Mouse (Mus musculus) liver, embryonic 13.5 days (tissue): ENCODE results near the gene Tedc2. TPM values are rescaled to one million over a fixed set of nuclear protein-coding genes. Genes with fewer than 3 reads are reported as not detected.

Experiments used
- ATAC-seq: fragments of 200-750 bp; cut with Nextera tagmentation; 2 replicates; pipeline ENCODE4 v1.8.0; 2017; ENCODE audit warnings: low read depth, mild to moderate bottlenecking, moderate number of reproducible peaks, moderate library complexity
- DNase-seq: peaks from one replicate; pipeline ENCODE4 v3.0.0; 2022
- H3K27ac ChIP-seq: fragments of 300-500 bp; sonication (generic); 2 replicates; pipeline ENCODE4 v1.5.1; 2015; ENCODE audit warnings: moderate library complexity, mild to moderate bottlenecking, inconsistent platforms
- H3K27me3 ChIP-seq: fragments of 300-500 bp; sonication (generic); 2 replicates; pipeline ENCODE4 v1.6.1; 2015; ENCODE audit warnings: mild to moderate bottlenecking, inconsistent platforms
- H3K36me3 ChIP-seq: fragments of 300-500 bp; sonication (generic); 2 replicates; pipeline ENCODE4 v1.6.1; 2015; ENCODE audit warnings: mild to moderate bottlenecking, inconsistent platforms
- H3K4me1 ChIP-seq: fragments of 300-500 bp; sonication (generic); replicated peaks from 2 replicates; pipeline ENCODE4 v1.6.1; 2015; ENCODE audit warnings: inconsistent platforms
- H3K4me2 ChIP-seq: fragments of 300-500 bp; sonication (generic); 2 replicates; pipeline ENCODE4 v1.6.1; 2015; ENCODE audit warnings: inconsistent platforms, mild to moderate bottlenecking, moderate library complexity
- H3K4me3 ChIP-seq: fragments of 300-500 bp; sonication (generic); replicated peaks from 2 replicates; pipeline ENCODE4 v1.5.1; 2015; ENCODE audit warnings: mild to moderate bottlenecking, inconsistent platforms
- H3K9ac ChIP-seq: fragments of 300-500 bp; sonication (generic); 2 replicates; pipeline ENCODE4 v1.6.1; 2015; ENCODE audit warnings: mild to moderate bottlenecking, inconsistent platforms
- H3K9me3 ChIP-seq: fragments of 300-500 bp; sonication (generic); replicated peaks from 2 replicates; pipeline ENCODE4 v1.6.1; 2016; ENCODE audit warnings: inconsistent platforms
- WGBS: fragments of 180-500 bp; shearing (Covaris S2); methylation state at CpG from one replicate; pipeline ENCODE4 v1.1.7; 2015; ENCODE audit not compliant: insufficient replicate concordance; 5-methylcytosine and 5-hydroxymethylcytosine counted together
- polyA plus RNA-seq: library from polyadenylated mRNA; unstranded; fragments of >200 nt; fragmentation: Nextera tagmentation; extraction: Ambion mirVana; gene quantifications from 2 replicates; pipeline ENCODE4 v1.2.1, GENCODE M21; 2015

Tedc2 gene
- polyA plus RNA-seq, result 10.8 and 11.6 TPM in 2 replicates

GRCm38 (mm10) chr17:24220435-24221411 lies at the start of gene Tedc2:
Tedc2 (minus strand) TSS chr17:24220851.
- H3K4me2 ChIP-seq, result peak within 1 kb of the TSS; percentile 97
- peak within 1 kb of the TSS; percentile 94 for H3K9ac ChIP-seq
- H3K4me1 ChIP-seq, result peaks cover 59% of the 10 kb centered on the region
- ATAC-seq (peak; percentile 89), DNase-seq (peak; percentile 87)
- WGBS, result 1% methylated on average over 41 of the region's 41 CpGs
- H3K27me3 ChIP-seq, result no peaks in the 10 kb centered on the region
- H3K36me3 ChIP-seq, result peaks cover 75% of the 10 kb centered on the region
- H3K9me3 ChIP-seq, result no peaks in the 10 kb centered on the region
- peak within 1 kb of the TSS; percentile 88 for H3K27ac ChIP-seq
- peak within 1 kb of the TSS; percentile 83 for H3K4me3 ChIP-seq

- DNase-seq (no peak), ATAC-seq (no peak)
- H3K27ac ChIP-seq, result no peak overlapping the region
- no peak overlapping the region for H3K9ac ChIP-seq
- no peaks in the 10 kb centered on the region for H3K27me3 ChIP-seq
- no peaks in the 10 kb centered on the region for H3K36me3 ChIP-seq
- no peak overlapping the region for H3K4me3 ChIP-seq
- H3K9me3 ChIP-seq, result no peaks in the 10 kb centered on the region
- no peak overlapping the region for H3K4me2 ChIP-seq
- H3K4me1 ChIP-seq, result no peaks in the 10 kb centered on the region
- 59% methylated on average over 1 of the region's 1 CpGs for WGBS
Measured at GRCm38 (mm10) chr17:24267133-24267532, 46.5 kb upstream of the Tedc2 start.

GRCm38 (mm10) chr17:24264766-24265165 lies 44.1 kb upstream of the Tedc2 start:
- Histone ChIP-seq H3K4me2 (no peak overlapping the region), H3K9me3 (no peaks in the 10 kb centered on the region), H3K36me3 (no peaks in the 10 kb centered on the region), H3K9ac (no peak overlapping the region), H3K4me1 (no peaks in the 10 kb centered on the region), H3K27ac (no peak overlapping the region), H3K27me3 (no peaks in the 10 kb centered on the region), H3K4me3 (no peak overlapping the region)
- no peak for ATAC-seq
- WGBS, result 66% methylated on average over 2 of the region's 2 CpGs
- no peak for DNase-seq

GRCm38 (mm10) chr17:24260516-24260915 lies 39.9 kb upstream of the Tedc2 start:
- no peak for DNase-seq
- Histone ChIP-seq H3K36me3 (no peaks in the 10 kb centered on the region), H3K27ac (no peak overlapping the region), H3K4me1 (no peaks in the 10 kb centered on the region), H3K4me3 (no peak overlapping the region), H3K9ac (no peak overlapping the region), H3K4me2 (no peak overlapping the region), H3K9me3 (no peaks in the 10 kb centered on the region), H3K27me3 (no peaks in the 10 kb centered on the region)
- 28% methylated on average over 4 of the region's 4 CpGs for WGBS
- no peak for ATAC-seq

- no peak for DNase-seq
- H3K27me3 ChIP-seq, result no peaks in the 10 kb centered on the region
- 15% methylated on average over 5 of the region's 5 CpGs for WGBS
Measured at GRCm38 (mm10) chr17:24259702-24260101, 39.1 kb upstream of the Tedc2 start.

DNA sequence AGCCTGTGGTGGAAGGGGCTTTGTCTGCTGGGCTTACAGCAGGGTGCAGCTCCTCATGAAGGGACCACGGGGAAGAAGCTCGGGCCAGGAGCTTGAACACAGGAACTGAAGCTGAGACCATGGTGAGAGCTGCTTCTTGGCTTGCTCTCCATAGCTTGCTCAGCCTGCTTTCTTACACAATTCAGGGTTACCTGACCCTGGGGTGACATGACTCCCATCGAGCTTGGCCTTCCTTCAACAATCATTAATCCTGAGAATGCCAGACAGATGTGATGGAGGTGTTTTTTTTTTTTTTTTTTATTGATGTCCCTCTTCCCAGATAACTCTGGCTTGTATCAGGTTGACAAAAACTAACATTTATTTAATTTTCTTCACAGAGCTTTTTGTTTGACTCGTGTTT lies 38.3 kb upstream of the Tedc2 start:
- WGBS, result 50% methylated on average over 4 of the region's 4 CpGs
- Histone ChIP-seq H3K9ac (no peak overlapping the region), H3K27me3 (no peaks in the 10 kb centered on the region), H3K4me3 (no peak overlapping the region), H3K27ac (no peak overlapping the region), H3K4me1 (no peaks in the 10 kb centered on the region), H3K36me3 (no peaks in the 10 kb centered on the region), H3K4me2 (no peak overlapping the region), H3K9me3 (no peaks in the 10 kb centered on the region)
- ATAC-seq, result no peak
- no peak for DNase-seq

More at GRCm38 (mm10) chr17:24259702-24260101, 39.1 kb upstream of the Tedc2 start:
- no peaks in the 10 kb centered on the region for H3K4me1 ChIP-seq
- H3K9ac ChIP-seq, result no peak overlapping the region
- no peak overlapping the region for H3K27ac ChIP-seq
- H3K9me3 ChIP-seq, result no peaks in the 10 kb centered on the region
- ATAC-seq, result no peak
- H3K4me3 ChIP-seq, result no peak overlapping the region
- no peaks in the 10 kb centered on the region for H3K36me3 ChIP-seq
- no peak overlapping the region for H3K4me2 ChIP-seq

DNA sequence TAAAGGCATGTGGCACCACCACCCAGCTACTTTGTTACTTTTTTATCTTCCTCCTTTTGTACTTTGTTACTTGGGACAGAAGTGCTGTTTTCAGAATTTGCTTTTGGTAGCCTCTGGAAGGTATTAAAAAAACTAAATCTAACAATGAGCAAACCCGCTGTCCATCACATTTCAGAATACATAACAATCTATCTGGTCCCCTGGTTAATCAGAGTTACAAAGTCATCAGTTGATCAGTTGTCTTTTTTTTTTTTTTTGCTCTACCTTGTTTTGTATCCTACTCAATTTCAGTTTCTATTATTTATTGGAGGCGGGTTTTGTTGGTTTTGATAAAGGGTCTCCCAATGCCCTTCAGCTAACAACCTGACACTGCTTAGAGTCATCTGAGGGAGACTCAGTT lies 31.7 kb upstream of the Tedc2 start:
- H3K4me1 ChIP-seq, result peaks cover 41% of the 10 kb centered on the region
- H3K27ac ChIP-seq, result peak overlapping the region; percentile 90
- no peak for ATAC-seq
- H3K4me3 ChIP-seq, result peak overlapping the region; percentile 86
- H3K27me3 ChIP-seq, result no peaks in the 10 kb centered on the region
- H3K9ac ChIP-seq, result peak overlapping the region; percentile 83
- H3K4me2 ChIP-seq, result peak overlapping the region; percentile 86
- H3K9me3 ChIP-seq, result no peaks in the 10 kb centered on the region
- H3K36me3 ChIP-seq, result peaks cover 28% of the 10 kb centered on the region
- DNase-seq, result no peak
- 96% methylated on average over 2 of the region's 2 CpGs for WGBS

DNA sequence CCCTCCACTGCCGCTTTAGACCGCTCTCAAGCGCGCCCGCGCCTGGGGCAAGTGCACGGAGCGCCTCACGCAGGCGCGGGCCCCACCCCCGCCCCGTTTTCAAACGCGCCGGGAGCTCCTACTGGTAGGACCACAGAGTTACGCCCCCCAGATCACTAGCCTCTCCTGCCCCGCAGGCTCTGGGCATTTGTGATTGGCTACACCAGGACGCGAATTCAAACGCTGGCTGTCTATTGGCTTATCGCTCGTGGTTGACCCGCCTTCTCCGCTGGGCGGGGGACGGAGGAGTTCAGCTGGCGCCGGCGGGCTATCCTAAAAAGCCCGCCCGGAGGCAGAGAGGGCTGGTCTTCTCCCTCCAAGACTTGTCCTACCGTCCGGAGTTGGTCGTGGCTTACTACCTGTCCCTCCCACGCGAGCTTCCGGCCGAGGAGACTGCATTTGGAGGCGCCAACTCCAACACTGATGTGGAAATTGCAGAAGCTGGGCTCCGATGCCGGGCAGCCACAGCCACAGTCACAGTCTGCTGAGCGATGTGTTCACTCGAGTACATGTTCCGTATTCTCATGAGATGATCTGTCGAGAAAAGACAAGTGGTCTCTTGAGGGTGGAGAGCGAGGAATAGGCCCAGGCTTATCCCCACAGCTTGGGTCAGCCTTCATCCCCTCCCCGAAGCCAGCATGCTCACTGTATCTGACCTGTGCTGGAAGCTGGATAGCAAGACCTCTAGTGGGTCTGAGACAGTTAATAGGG lies 30.8 kb upstream of the Tedc2 start, which contains the start of gene Ccnf:
Gene Ccnf, minus strand, starts transcription at position 165 of the 750 bp plus-strand sequence.
- Histone ChIP-seq H3K9ac (peak within 1 kb of the TSS; percentile 94), H3K36me3 (peaks cover 36% of the 10 kb centered on the region), H3K4me3 (peak within 1 kb of the TSS; percentile 86), H3K4me1 (peaks cover 41% of the 10 kb centered on the region), H3K9me3 (no peaks in the 10 kb centered on the region), H3K27ac (peak within 1 kb of the TSS; percentile 90), H3K4me2 (peak within 1 kb of the TSS; percentile 96), H3K27me3 (no peaks in the 10 kb centered on the region)
- WGBS, result under 1% methylated on average over 48 of the region's 48 CpGs
- DNase-seq (peak; percentile 98), ATAC-seq (peak; percentile 99)

DNA sequence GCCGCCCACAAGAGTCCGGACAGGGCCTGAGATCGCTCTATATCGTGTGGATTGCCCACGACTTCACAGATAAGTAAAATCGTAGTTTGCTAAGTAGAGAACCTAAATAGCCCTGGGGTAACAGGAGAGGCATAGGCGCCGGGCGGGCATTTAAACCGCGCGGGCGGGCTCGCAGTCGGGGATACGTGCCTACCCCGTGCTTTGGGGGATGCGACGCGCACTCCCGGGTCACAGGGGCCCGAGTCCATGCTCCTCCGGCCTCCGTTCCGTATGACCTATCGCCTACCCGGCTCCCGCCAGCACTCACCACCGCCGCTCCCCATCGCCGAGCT lies 30.3 kb upstream of the Tedc2 start:
- Histone ChIP-seq H3K27me3 (no peaks in the 10 kb centered on the region), H3K9ac (peak overlapping the region; percentile 94), H3K4me2 (peak overlapping the region; percentile 96), H3K9me3 (no peaks in the 10 kb centered on the region), H3K27ac (peak overlapping the region; percentile 86), H3K4me3 (peak overlapping the region; percentile 86), H3K4me1 (peaks cover 41% of the 10 kb centered on the region), H3K36me3 (peaks cover 41% of the 10 kb centered on the region)
- no peak for ATAC-seq
- no peak for DNase-seq
- WGBS, result under 1% methylated on average over 32 of the region's 32 CpGs

- no peak for ATAC-seq
Measured at GRCm38 (mm10) chr17:24248641-24249040, 28.0 kb upstream of the Tedc2 start.

GRCm38 (mm10) chr17:24244061-24244460 lies 23.4 kb upstream of the Tedc2 start:
- Histone ChIP-seq H3K27ac (no peak overlapping the region), H3K9me3 (peaks cover 6% of the 10 kb centered on the region; the same call in 1 of the 2 replicates), H3K36me3 (peaks cover 94% of the 10 kb centered on the region), H3K4me3 (no peak overlapping the region), H3K9ac (no peak overlapping the region), H3K4me2 (no peak overlapping the region), H3K4me1 (peaks cover 14% of the 10 kb centered on the region), H3K27me3 (no peaks in the 10 kb centered on the region)
- DNase-seq, result no peak
- WGBS, result 97% methylated on average over 8 of the region's 8 CpGs
- ATAC-seq, result no peak

More at GRCm38 (mm10) chr17:24248641-24249040, 28.0 kb upstream of the Tedc2 start:
- Histone ChIP-seq H3K9me3 (peaks cover 6% of the 10 kb centered on the region; the same call in 1 of the 2 replicates), H3K4me2 (peak overlapping the region; percentile 96), H3K36me3 (peaks cover 59% of the 10 kb centered on the region), H3K27ac (no peak overlapping the region), H3K4me3 (peak overlapping the region; percentile 86), H3K9ac (no peak overlapping the region), H3K4me1 (peaks cover 41% of the 10 kb centered on the region), H3K27me3 (no peaks in the 10 kb centered on the region)
- no peak for DNase-seq
- WGBS, result 95% methylated on average over 2 of the region's 2 CpGs
